Mouse (Mus musculus) megakaryocyte, adult 5-6 weeks (primary cell): ENCODE results near the gene Slc4a8. TPM values are rescaled to one million over a fixed set of nuclear protein-coding genes. Genes with fewer than 3 reads are reported as not detected.

Source experiments
- total RNA-seq, 2 experiments: library from RNA; stranded (forward) in 1 of 2; stranded (reverse) in 1 of 2; fragments of 153-499, 151-499 nt in 1 of 2; fragments of 221-1000, 200-1000 nt in 1 of 2; gene quantifications; 2 replicates each; pipeline versions ENCODE4 v1.2.3 to v1.2.4; 2015 to 2017

The Slc4a8 gene
- total RNA-seq, 2 experiments from 2014 or later: 0.16 to 2.3 TPM

Other genes starting within 250 kb of the Slc4a8 start
- gene Tfcp2, start 209.7 kb upstream of the Slc4a8 start, total RNA-seq (2015): 1.2 and 2.0 TPM in 2 replicates
- gene Tfcp2, start 209.7 kb upstream of the Slc4a8 start, total RNA-seq (2017): 3.8 and 4.0 TPM in 2 replicates
- gene Pou6f1, start 161.8 kb upstream of the Slc4a8 start, total RNA-seq (2015): 1.0 and 1.1 TPM in 2 replicates
- 0.37 and 0.73 TPM in 2 replicates for gene Pou6f1, start 161.8 kb upstream of the Slc4a8 start, total RNA-seq (2017)
- gene Dazap2, start 146.4 kb upstream of the Slc4a8 start, total RNA-seq (2015): 576 and 578 TPM in 2 replicates
- 242 and 284 TPM in 2 replicates for gene Dazap2, start 146.4 kb upstream of the Slc4a8 start, total RNA-seq (2017)
- 1.1 and 3.2 TPM in 2 replicates for gene Smagp, start 124.8 kb upstream of the Slc4a8 start, total RNA-seq (2015)
- 0.51 and 4.5 TPM in 2 replicates for gene Smagp, start 124.8 kb upstream of the Slc4a8 start, total RNA-seq (2017)
- 309 and 324 TPM in 2 replicates for gene Bin2, start 92.2 kb upstream of the Slc4a8 start, total RNA-seq (2015)
- 275 and 304 TPM in 2 replicates for gene Bin2, start 92.2 kb upstream of the Slc4a8 start, total RNA-seq (2017)
- 3.5 and 6.2 TPM in 2 replicates for gene Cela1, start 73.8 kb upstream of the Slc4a8 start, total RNA-seq (2015)
- 1.8 and 4.2 TPM in 2 replicates for gene Cela1, start 73.8 kb upstream of the Slc4a8 start, total RNA-seq (2017)
- gene Galnt6, start 32.4 kb upstream of the Slc4a8 start, total RNA-seq (2015): 3.6 and 4.2 TPM in 2 replicates
- gene Galnt6, start 32.4 kb upstream of the Slc4a8 start, total RNA-seq (2017): 9.6 and 11.4 TPM in 2 replicates
- not detected in 2 replicates for gene Scn8a, start 108.1 kb downstream of the Slc4a8 start, total RNA-seq (2015)
- gene Scn8a, start 108.1 kb downstream of the Slc4a8 start, total RNA-seq (2017): under 0.01 TPM in 1 of 2 replicates, not detected in the other